Mouse (Mus musculus): ENCODE measurements at regions not wholly inside any gene's neighbourhood (a gene's known extent, or its start where the extent isn't known, plus 50 kb on each side); places are given as distances from the start of the nearest gene placed in this dataset.
"Not testable (repeated sequence)": the region's sequence is repeated elsewhere in the genome, so short reads cannot be mapped to it uniquely, and the experiment has no call there.

GRCm38 (mm10) chr3:21791983-21792631 lies 284.3 kb upstream of the Tbl1xr1 start:
- no peaks in the 10 kb centered on the region for H3K9me3 ChIP-seq (ENCODE audit: low read length)
- ATAC-seq (no peak), DNase-seq (ENCODE audit: low spot score) (no peak)
- no peaks in the 10 kb centered on the region for H3K4me1 ChIP-seq (ENCODE audit: insufficient read depth, low read depth, low read length)
- H3K4me2 ChIP-seq (replicated peaks; ENCODE audit: low read depth, low read length), result no peak overlapping the region
- H3K27ac ChIP-seq (ENCODE audit: low read length), result no peak overlapping the region
- 45% methylated on average over 4 of the region's 4 CpGs for WGBS
- no peak overlapping the region for H3K4me3 ChIP-seq (ENCODE audit: low read depth, low read length)
- no peaks in the 10 kb centered on the region for H3K36me3 ChIP-seq (ENCODE audit: insufficient read depth, low read length)
- H3K9ac ChIP-seq (replicated peaks; ENCODE audit: low read depth), result no peak overlapping the region
- no peaks in the 10 kb centered on the region for H3K27me3 ChIP-seq (replicated peaks; ENCODE audit: insufficient read depth, low read length)
- TF ChIP-seq CTCF (IDR thresholded peaks at IDR 0.05) (no peak), EP300 (IDR thresholded peaks at IDR 0.05) (no peak)

GRCm38 (mm10) chr3:21798139-21798538 lies 278.3 kb upstream of the Tbl1xr1 start:
- no peak overlapping the region for H3K9ac ChIP-seq (replicated peaks; ENCODE audit: low read depth)
- no peaks in the 10 kb centered on the region for H3K4me1 ChIP-seq (ENCODE audit: insufficient read depth, low read depth, low read length)
- H3K27ac ChIP-seq (ENCODE audit: low read length), result no peak overlapping the region
- no peak overlapping the region for H3K4me2 ChIP-seq (replicated peaks; ENCODE audit: low read depth, low read length)
- H3K27me3 ChIP-seq (replicated peaks; ENCODE audit: insufficient read depth, low read length), result no peaks in the 10 kb centered on the region
- H3K36me3 ChIP-seq (ENCODE audit: insufficient read depth, low read length), result no peaks in the 10 kb centered on the region
- no peaks in the 10 kb centered on the region for H3K9me3 ChIP-seq (ENCODE audit: low read length)
- no peak for TF ChIP-seq EP300 (IDR thresholded peaks at IDR 0.05)
- DNase-seq (ENCODE audit: low spot score) (no peak), ATAC-seq (no peak)
- WGBS, result 45% methylated on average over 1 of the region's 1 CpGs
- no peak overlapping the region for H3K4me3 ChIP-seq (ENCODE audit: low read depth, low read length)

GRCm38 (mm10) chr3:21803886-21804285 lies 272.6 kb upstream of the Tbl1xr1 start:
- not testable (repeated sequence) for H3K4me2 ChIP-seq (replicated peaks; ENCODE audit: low read depth, low read length); H3K27me3 ChIP-seq (replicated peaks; ENCODE audit: insufficient read depth, low read length); DNase-seq (ENCODE audit: low spot score); H3K4me3 ChIP-seq (ENCODE audit: low read depth, low read length); H3K27ac ChIP-seq (ENCODE audit: low read length); H3K9me3 ChIP-seq (ENCODE audit: low read length); H3K36me3 ChIP-seq (ENCODE audit: insufficient read depth, low read length); H3K9ac ChIP-seq (replicated peaks; ENCODE audit: low read depth); H3K4me1 ChIP-seq (ENCODE audit: insufficient read depth, low read depth, low read length); ATAC-seq
- WGBS, result 82% methylated on average over 2 of the region's 2 CpGs

- Histone ChIP-seq H3K4me2 (replicated peaks; ENCODE audit: low read depth, low read length) (no peak overlapping the region), H3K27me3 (replicated peaks; ENCODE audit: insufficient read depth, low read length) (no peaks in the 10 kb centered on the region), H3K9me3 (ENCODE audit: low read length) (no peaks in the 10 kb centered on the region), H3K9ac (replicated peaks; ENCODE audit: low read depth) (no peak overlapping the region), H3K4me1 (ENCODE audit: insufficient read depth, low read depth, low read length) (no peaks in the 10 kb centered on the region), H3K36me3 (ENCODE audit: insufficient read depth, low read length) (no peaks in the 10 kb centered on the region), H3K27ac (ENCODE audit: low read length) (no peak overlapping the region), H3K4me3 (ENCODE audit: low read depth, low read length) (no peak overlapping the region)
- ATAC-seq, result no peak
- no peak for TF ChIP-seq EP300 (IDR thresholded peaks at IDR 0.05)
- TF ChIP-seq CTCF (IDR thresholded peaks at IDR 0.05), result no peak
- peak; percentile 25 for DNase-seq (ENCODE audit: low spot score)
- 78% methylated on average over 2 of the region's 2 CpGs for WGBS
Measured at GRCm38 (mm10) chr3:21806494-21807157, 269.8 kb upstream of the Tbl1xr1 start.

GRCm38 (mm10) chr3:21808539-21808938 lies 267.9 kb upstream of the Tbl1xr1 start:
- ATAC-seq (no peak), DNase-seq (ENCODE audit: low spot score) (no peak)
- no peak overlapping the region for H3K9ac ChIP-seq (replicated peaks; ENCODE audit: low read depth)
- no peaks in the 10 kb centered on the region for H3K9me3 ChIP-seq (ENCODE audit: low read length)
- no peak overlapping the region for H3K4me3 ChIP-seq (ENCODE audit: low read depth, low read length)
- TF ChIP-seq CTCF (IDR thresholded peaks at IDR 0.05) (no peak), EP300 (IDR thresholded peaks at IDR 0.05) (no peak)
- H3K4me2 ChIP-seq (replicated peaks; ENCODE audit: low read depth, low read length), result no peak overlapping the region
- no peaks in the 10 kb centered on the region for H3K36me3 ChIP-seq (ENCODE audit: insufficient read depth, low read length)
- no peak overlapping the region for H3K27ac ChIP-seq (ENCODE audit: low read length)
- 68% methylated on average over 2 of the region's 2 CpGs for WGBS
- H3K27me3 ChIP-seq (replicated peaks; ENCODE audit: insufficient read depth, low read length), result no peaks in the 10 kb centered on the region
- no peaks in the 10 kb centered on the region for H3K4me1 ChIP-seq (ENCODE audit: insufficient read depth, low read depth, low read length)

GRCm38 (mm10) chr3:21809769-21810470 lies 266.5 kb upstream of the Tbl1xr1 start:
- Histone ChIP-seq H3K36me3 (ENCODE audit: insufficient read depth, low read length) (no peaks in the 10 kb centered on the region), H3K9ac (replicated peaks; ENCODE audit: low read depth) (no peak overlapping the region), H3K27ac (ENCODE audit: low read length) (no peak overlapping the region), H3K27me3 (replicated peaks; ENCODE audit: insufficient read depth, low read length) (no peaks in the 10 kb centered on the region), H3K9me3 (ENCODE audit: low read length) (no peaks in the 10 kb centered on the region), H3K4me3 (ENCODE audit: low read depth, low read length) (no peak overlapping the region), H3K4me1 (ENCODE audit: insufficient read depth, low read depth, low read length) (no peaks in the 10 kb centered on the region), H3K4me2 (replicated peaks; ENCODE audit: low read depth, low read length) (no peak overlapping the region)
- DNase-seq (ENCODE audit: low spot score) (no peak), ATAC-seq (no peak)
- 14% methylated on average over 2 of the region's 2 CpGs for WGBS
- TF ChIP-seq EP300 (IDR thresholded peaks at IDR 0.05) (no peak), CTCF (IDR thresholded peaks at IDR 0.05) (no peak)
